Mouse (Mus musculus): ENCODE results near the gene Dmrt1. TPM values are rescaled to one million over a fixed set of nuclear protein-coding genes. Genes with fewer than 3 reads are reported as not detected.

Dmrt1 gene
- polyA plus RNA-seq, 1 experiment from 2014 or later: 0.55 TPM

- WGBS: under 1% methylated on average over 61 of the region's 71 CpGs
- Histone ChIP-seq H3K4me2 (replicated peaks) (peak overlapping the region; percentile 57), H3K27me3 (peaks cover 84% of the 10 kb centered on the region), H3K36me3 (no peaks in the 10 kb centered on the region), H3K4me3 (peak overlapping the region; percentile 37), H3K4me1 (peaks cover 22% of the 10 kb centered on the region), H3K27ac (0 out of 2 replicates have a peak overlapping the region, but pooled peaks have one; percentile 57), H3K9me3 (no peaks in the 10 kb centered on the region), H3K9ac (peak overlapping the region; percentile 49)
- 0 out of 2 replicates have a peak, but pooled peaks have one; percentile 49 for ATAC-seq (ENCODE audit: insufficient number of reproducible peaks, insufficient read depth, low FRiP score, low TSS enrichment)
Observed at GRCm38 (mm10) chr19:25610411-25611111, 105.1 kb downstream of the Dmrt1 start.

GRCm38 (mm10) chr19:25611116-25611515, 105.7 kb downstream of the Dmrt1 start:
- H3K4me2 ChIP-seq (replicated peaks): peak overlapping the region; percentile 57
- no peaks in the 10 kb centered on the region for H3K9me3 ChIP-seq
- H3K9ac ChIP-seq: peak overlapping the region; percentile 49
- H3K27me3 ChIP-seq: peaks cover 84% of the 10 kb centered on the region
- peaks cover 16% of the 10 kb centered on the region for H3K4me1 ChIP-seq
- H3K27ac ChIP-seq: 0 out of 2 replicates have a peak overlapping the region, but pooled peaks have one; percentile 57
- H3K4me3 ChIP-seq: peak overlapping the region; percentile 37
- H3K36me3 ChIP-seq: no peaks in the 10 kb centered on the region
- WGBS: under 1% methylated on average over 40 of the region's 42 CpGs
- ATAC-seq (ENCODE audit: insufficient number of reproducible peaks, insufficient read depth, low FRiP score, low TSS enrichment): no peak

- WGBS: 2% methylated on average over 16 of the region's 16 CpGs
- Histone ChIP-seq H3K36me3 (no peaks in the 10 kb centered on the region), H3K4me1 (peaks cover 14% of the 10 kb centered on the region), H3K4me2 (replicated peaks) (no peak overlapping the region), H3K27ac (no peak overlapping the region), H3K27me3 (peaks cover 86% of the 10 kb centered on the region), H3K9me3 (no peaks in the 10 kb centered on the region), H3K4me3 (no peak overlapping the region; the same call in 1 of the 2 replicates), H3K9ac (no peak overlapping the region)
- no peak for ATAC-seq (ENCODE audit: insufficient number of reproducible peaks, insufficient read depth, low FRiP score, low TSS enrichment)
Observed at GRCm38 (mm10) chr19:25611876-25612805, 106.7 kb downstream of the Dmrt1 start.

GRCm38 (mm10) chr19:25612806-25613295, 107.4 kb downstream of the Dmrt1 start:
- no peaks in the 10 kb centered on the region for H3K36me3 ChIP-seq
- H3K9ac ChIP-seq: no peak overlapping the region
- 3% methylated on average over 6 of the region's 6 CpGs for WGBS

GRCm38 (mm10) chr19:25613476-25614300, 108.3 kb downstream of the Dmrt1 start:
- H3K9me3 ChIP-seq: no peaks in the 10 kb centered on the region
- H3K27me3 ChIP-seq: peaks cover 83% of the 10 kb centered on the region
- H3K4me3 ChIP-seq: no peak overlapping the region
- H3K9ac ChIP-seq: no peak overlapping the region
- 7% methylated on average over 13 of the region's 13 CpGs for WGBS
- H3K4me1 ChIP-seq: peaks cover 14% of the 10 kb centered on the region
- no peak for ATAC-seq (ENCODE audit: insufficient number of reproducible peaks, insufficient read depth, low FRiP score, low TSS enrichment)
- no peak overlapping the region for H3K27ac ChIP-seq
- H3K4me2 ChIP-seq (replicated peaks): 0 out of 2 replicates have a peak overlapping the region, but pooled peaks have one; percentile 7
- H3K36me3 ChIP-seq: no peaks in the 10 kb centered on the region

More at GRCm38 (mm10) chr19:25612806-25613295, 107.4 kb downstream of the Dmrt1 start:
- Histone ChIP-seq H3K27ac (no peak overlapping the region), H3K4me2 (replicated peaks) (no peak overlapping the region), H3K27me3 (peaks cover 84% of the 10 kb centered on the region), H3K4me1 (peaks cover 14% of the 10 kb centered on the region), H3K4me3 (no peak overlapping the region), H3K9me3 (no peaks in the 10 kb centered on the region)
- no peak for ATAC-seq (ENCODE audit: insufficient number of reproducible peaks, insufficient read depth, low FRiP score, low TSS enrichment)

GRCm38 (mm10) chr19:25615889-25616288, 110.5 kb downstream of the Dmrt1 start:
- Histone ChIP-seq H3K27me3 (peaks cover 93% of the 10 kb centered on the region), H3K27ac (no peak overlapping the region), H3K36me3 (no peaks in the 10 kb centered on the region), H3K4me1 (peaks cover 3% of the 10 kb centered on the region), H3K4me2 (replicated peaks) (no peak overlapping the region), H3K9me3 (no peaks in the 10 kb centered on the region), H3K9ac (no peak overlapping the region), H3K4me3 (no peak overlapping the region)
- WGBS: 28% methylated on average over 6 of the region's 6 CpGs
- no peak for ATAC-seq (ENCODE audit: insufficient number of reproducible peaks, insufficient read depth, low FRiP score, low TSS enrichment)

GRCm38 (mm10) chr19:25622291-25623251, 117.2 kb downstream of the Dmrt1 start:
- H3K4me3 ChIP-seq: peak overlapping the region; percentile 23
- H3K9ac ChIP-seq: no peak overlapping the region
- peak overlapping the region; percentile 42 for H3K4me2 ChIP-seq (replicated peaks)
- no peak; the same call in 1 of the 2 replicates for ATAC-seq (ENCODE audit: insufficient number of reproducible peaks, insufficient read depth, low FRiP score, low TSS enrichment)
- H3K36me3 ChIP-seq: no peaks in the 10 kb centered on the region
- H3K9me3 ChIP-seq: no peaks in the 10 kb centered on the region
- WGBS: 32% methylated on average over 54 of the region's 54 CpGs
- peaks cover 6% of the 10 kb centered on the region for H3K4me1 ChIP-seq
- no peak overlapping the region for H3K27ac ChIP-seq
- peaks cover 96% of the 10 kb centered on the region for H3K27me3 ChIP-seq

GRCm38 (mm10) chr19:25628490-25628889, 123.1 kb downstream of the Dmrt1 start:
- no peak overlapping the region for H3K27ac ChIP-seq

GRCm38 (mm10) chr19:25635119-25635518, 129.7 kb downstream of the Dmrt1 start:
- WGBS: 77% methylated on average over 5 of the region's 5 CpGs
- no peak overlapping the region for H3K9ac ChIP-seq
- ATAC-seq (ENCODE audit: insufficient number of reproducible peaks, insufficient read depth, low FRiP score, low TSS enrichment): no peak
- H3K36me3 ChIP-seq: no peaks in the 10 kb centered on the region
- H3K4me3 ChIP-seq: no peak overlapping the region
- no peak overlapping the region for H3K4me2 ChIP-seq (replicated peaks)
- H3K27me3 ChIP-seq: 0 out of 2 replicates have a peak, but pooled peaks cover 3% of the 10 kb centered on the region
- no peaks in the 10 kb centered on the region for H3K9me3 ChIP-seq
- no peaks in the 10 kb centered on the region; the same call in 1 of the 2 replicates for H3K4me1 ChIP-seq
- no peak overlapping the region for H3K27ac ChIP-seq

More at GRCm38 (mm10) chr19:25628490-25628889, 123.1 kb downstream of the Dmrt1 start:
- no peak for ATAC-seq (ENCODE audit: insufficient number of reproducible peaks, insufficient read depth, low FRiP score, low TSS enrichment)
- no peak overlapping the region for H3K4me3 ChIP-seq
- peaks cover 56% of the 10 kb centered on the region for H3K27me3 ChIP-seq
- H3K4me1 ChIP-seq: no peaks in the 10 kb centered on the region
- H3K9ac ChIP-seq: no peak overlapping the region
- 12% methylated on average over 9 of the region's 9 CpGs for WGBS
- no peaks in the 10 kb centered on the region for H3K36me3 ChIP-seq
- no peaks in the 10 kb centered on the region for H3K9me3 ChIP-seq
- H3K4me2 ChIP-seq (replicated peaks): no peak overlapping the region

GRCm38 (mm10) chr19:25635622-25636244, 130.3 kb downstream of the Dmrt1 start:
- H3K4me1 ChIP-seq: no peaks in the 10 kb centered on the region; the same call in 1 of the 2 replicates
- no peak overlapping the region for H3K27ac ChIP-seq
- WGBS: 13% methylated on average over 22 of the region's 22 CpGs

More at GRCm38 (mm10) chr19:25635622-25636244, 130.3 kb downstream of the Dmrt1 start:
- Histone ChIP-seq H3K36me3 (no peaks in the 10 kb centered on the region), H3K27me3 (0 out of 2 replicates have a peak, but pooled peaks cover 3% of the 10 kb centered on the region), H3K9me3 (no peaks in the 10 kb centered on the region), H3K4me2 (replicated peaks) (peak overlapping the region; percentile 46), H3K4me3 (peak overlapping the region; percentile 32), H3K9ac (peak overlapping the region; percentile 40)
- peak; percentile 26; the same call in 1 of the 2 replicates for ATAC-seq (ENCODE audit: insufficient number of reproducible peaks, insufficient read depth, low FRiP score, low TSS enrichment)

All from embryonic facial prominence, embryonic 12.5 days (tissue).